Mouse (Mus musculus) kidney, postnatal 4 days (tissue): ENCODE results near the gene C87499.

Experiments
- DNase-seq, 2 experiments: peaks; one replicate each; pipeline ENCODE4 v3.0.0; 2021; ENCODE audit warnings: mixed read lengths in 2 of 2

C87499 gene

GRCm38 (mm10) chr4:88634311-88634710 lies at the start of gene C87499:
TSS of gene C87499 (minus strand) at chr4:88634411.
- no peak for DNase-seq

DNA sequence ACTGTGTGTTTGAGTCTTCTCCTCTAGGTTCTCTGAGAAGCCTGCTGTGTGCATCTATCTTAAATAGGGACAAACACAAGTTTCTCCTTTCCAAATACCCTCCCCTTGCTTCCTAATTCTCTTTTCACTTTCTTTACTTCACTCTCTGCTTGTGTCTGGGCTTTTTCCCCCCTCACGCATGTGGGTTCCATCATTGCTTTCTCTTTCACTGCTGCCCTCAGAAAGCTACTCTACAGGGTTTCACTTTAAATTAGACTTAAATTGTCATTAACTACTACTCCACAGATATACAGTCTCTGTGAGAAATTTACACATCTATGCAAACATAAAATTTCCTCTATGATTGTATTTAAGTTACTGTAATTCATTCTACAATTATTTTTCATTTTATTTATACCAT lies 49.6 kb upstream of the C87499 start, which contains the start of gene Ifna2:
Gene Ifna2 (minus strand): TSS at position 101 of the 400 bp plus-strand sequence.
- DNase-seq: no peak

DNA sequence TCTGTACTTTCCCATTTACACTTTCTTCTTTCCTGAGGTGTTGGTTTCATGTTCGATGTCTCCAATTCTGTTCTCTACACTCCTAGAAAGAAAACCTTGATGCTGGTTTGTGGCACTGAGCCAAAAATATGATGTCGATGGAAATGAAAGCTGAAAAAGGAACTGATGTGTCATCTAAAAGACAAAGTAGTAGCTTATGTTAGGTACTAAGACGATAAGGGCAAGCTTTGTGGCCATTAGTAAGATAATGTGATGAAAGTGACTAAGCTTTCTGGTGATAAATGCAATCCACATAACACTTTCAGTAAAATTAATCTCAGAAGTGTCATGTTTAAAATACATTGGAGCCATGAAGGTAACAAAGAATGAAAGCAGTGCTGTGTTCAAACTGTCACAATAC lies 47.1 kb upstream of the C87499 start:
- DNase-seq: no peak

DNA sequence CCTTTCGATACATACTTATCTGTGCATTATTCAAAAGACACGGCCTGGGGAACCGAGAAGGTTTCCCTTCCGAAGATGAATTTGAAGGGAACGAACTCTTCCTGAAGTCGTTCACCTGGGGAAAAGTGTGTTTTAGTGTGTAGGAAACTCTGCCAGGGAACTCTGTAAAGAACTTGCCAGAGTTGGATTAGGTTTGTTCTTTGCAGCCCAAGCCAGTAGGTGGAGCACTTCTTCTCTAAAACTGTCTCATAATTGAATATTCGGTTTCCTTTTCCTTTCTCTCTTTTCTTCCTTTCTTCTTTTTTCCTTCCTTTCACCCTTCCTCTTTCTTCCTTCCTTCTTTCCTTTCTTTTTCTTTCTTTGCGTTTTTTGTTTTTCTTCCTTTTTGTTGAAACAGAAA lies 46.2 kb upstream of the C87499 start:
- DNase-seq: peak; percentile 38 to 41

- DNase-seq: no peak
Observed at GRCm38 (mm10) chr4:88676824-88677223, 42.6 kb upstream of the C87499 start, which contains the start of gene Ifna16. TSS of gene Ifna16 (minus strand) at chr4:88676924.

DNA sequence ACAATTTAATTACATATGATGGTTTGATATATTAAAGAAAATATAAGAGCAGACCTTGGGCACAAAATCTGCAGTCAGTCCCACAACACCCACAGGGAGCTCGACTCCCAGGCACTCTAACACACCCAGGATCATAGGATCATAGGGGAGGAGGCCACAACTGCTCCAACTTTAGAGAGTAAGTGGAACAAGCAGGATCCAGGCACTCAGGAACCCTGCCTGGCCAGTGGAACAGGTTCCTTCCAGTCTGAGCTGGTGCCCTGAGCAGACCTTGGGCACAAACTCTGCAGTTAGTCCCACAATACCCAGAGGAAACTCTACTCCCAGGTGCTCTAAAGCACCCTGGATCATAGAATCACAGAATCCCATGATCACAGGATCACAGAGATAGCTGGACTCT lies 21.2 kb upstream of the C87499 start:
- peak; percentile 7 to 8 for DNase-seq

- no peak for DNase-seq
Observed at GRCm38 (mm10) chr4:88653644-88654043, 19.4 kb upstream of the C87499 start.

GRCm38 (mm10) chr4:88644359-88644758 lies 10.1 kb upstream of the C87499 start, which contains the start of gene Ifna13:
TSS of gene Ifna13 (minus strand) at chr4:88644459.
- DNase-seq: no peak

DNA sequence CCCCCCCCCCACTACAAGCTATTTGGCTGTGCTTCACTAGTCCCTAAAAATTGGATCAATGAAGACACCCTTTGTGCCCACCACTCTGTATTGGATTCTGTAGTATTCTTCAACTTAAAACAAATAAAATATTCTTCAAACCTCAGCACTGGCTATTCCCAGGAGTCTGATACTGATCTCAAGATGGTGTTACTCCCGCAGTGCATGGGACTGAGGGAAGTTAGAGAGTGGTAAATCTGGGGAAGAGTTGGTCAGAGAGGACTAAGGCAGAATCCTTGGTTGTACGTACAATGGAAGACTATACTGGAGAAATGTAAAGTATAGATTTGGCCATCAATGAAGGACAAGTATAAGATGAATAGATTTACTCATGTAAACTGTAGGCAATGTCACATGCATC lies 8.3 kb upstream of the C87499 start:
- no peak for DNase-seq

DNA sequence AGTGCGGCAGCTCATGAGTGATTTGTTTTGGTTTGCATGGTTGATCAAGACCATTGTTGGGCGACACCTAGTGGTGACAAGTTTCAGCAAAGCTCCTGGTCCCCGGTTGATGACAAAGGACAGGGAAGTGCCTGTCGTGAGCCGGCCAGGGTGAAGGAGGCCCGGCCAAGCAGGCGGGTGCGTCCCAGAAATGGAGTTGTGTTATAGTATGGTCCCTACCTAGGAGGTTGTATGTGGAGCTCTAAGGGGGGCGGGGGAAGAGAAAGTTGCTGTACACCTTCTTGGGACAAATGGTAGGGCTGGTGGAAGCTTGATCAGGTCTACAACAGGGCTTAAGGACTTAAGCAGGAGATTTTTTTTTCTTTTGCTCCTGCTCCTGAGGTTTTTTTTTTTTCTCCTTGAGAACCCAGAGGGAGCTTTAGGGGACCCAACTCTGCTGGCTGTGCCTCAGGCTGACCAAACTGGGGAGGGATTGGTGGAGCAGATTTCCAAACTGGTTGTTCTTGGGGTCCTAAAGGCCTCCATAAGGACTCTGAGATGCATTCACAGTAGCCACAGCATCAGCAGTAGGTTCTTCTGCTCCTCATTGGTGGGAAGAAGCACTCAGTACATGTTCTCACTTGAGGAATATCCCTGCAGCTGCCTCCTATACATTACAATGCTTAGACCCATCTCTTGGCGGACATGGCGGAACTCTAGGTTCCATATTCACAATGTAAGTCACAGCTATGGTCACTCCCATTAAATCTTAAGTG lies 7.0 kb upstream of the C87499 start:
- DNase-seq: peak; percentile 96 to 97

- DNase-seq: no peak
Observed at GRCm38 (mm10) chr4:88640704-88641076, 6.5 kb upstream of the C87499 start.

DNA sequence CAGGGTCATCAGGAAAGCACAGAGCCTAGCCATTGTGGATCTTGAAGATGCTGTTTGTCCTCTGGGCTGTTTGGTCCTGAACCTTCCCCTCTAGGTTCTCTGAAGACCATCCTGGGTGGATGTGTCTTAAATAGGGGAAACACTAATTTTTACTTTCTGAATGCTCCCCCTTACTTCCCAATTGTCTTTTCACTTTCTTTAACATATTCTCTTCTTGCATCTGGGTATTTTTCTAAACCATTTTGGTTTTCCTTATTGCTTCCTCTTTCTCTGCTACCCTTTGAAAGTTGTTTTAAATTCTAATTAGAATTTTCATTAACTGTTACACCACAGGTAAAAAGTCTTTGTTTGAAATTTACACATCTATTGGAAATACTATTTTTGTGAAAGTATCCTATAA lies 30.9 kb downstream of the C87499 start, which contains the start of gene Ifna12:
Gene Ifna12 (minus strand): TSS at position 101 of the 400 bp plus-strand sequence.
- no peak for DNase-seq

DNA sequence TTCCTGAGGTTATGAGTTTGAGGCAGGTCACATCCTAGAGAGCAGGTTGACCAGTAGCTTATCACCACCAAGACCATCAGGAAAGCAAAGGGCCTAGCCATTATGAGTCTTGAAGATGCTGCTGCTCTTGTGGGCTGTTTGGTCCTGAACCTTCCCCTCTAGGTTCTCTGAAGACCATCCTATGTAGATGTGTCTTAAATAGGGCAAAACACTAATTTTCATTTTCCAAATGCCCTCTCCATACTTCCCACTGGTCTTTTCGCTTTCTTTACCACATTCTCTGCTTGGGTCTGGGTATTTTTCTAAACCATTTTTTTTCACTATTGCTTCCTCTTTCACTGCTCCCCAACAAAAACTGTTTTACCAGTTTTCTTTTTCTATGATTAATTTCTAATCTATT lies 41.9 kb downstream of the C87499 start, which contains the start of gene Ifna9:
Gene Ifna9 (minus strand): TSS at position 101 of the 400 bp plus-strand sequence.
- DNase-seq: no peak
